Mouse (Mus musculus) bone marrow, adult 2 months (tissue): ENCODE measurements around the gene Ubap2. TPM values are rescaled to one million over a fixed set of nuclear protein-coding genes. Genes with fewer than 3 reads are reported as not detected.

Experiments used
- H3K27ac ChIP-seq: fragments of 200-500 bp; 2 replicates; pipeline ENCODE4 v1.5.1; 2012; ENCODE audit warnings: low read depth, mild to moderate bottlenecking, control low read depth, inconsistent platforms, low read length; ENCODE audit not compliant: control insufficient read depth, poor library complexity, insufficient read depth
- H3K4me1 ChIP-seq: fragments of 200-500 bp; 2 replicates; pipeline ENCODE4 v1.6.1; 2011; ENCODE audit warnings: low read length; ENCODE audit not compliant: control insufficient read depth, insufficient read depth
- H3K4me3 ChIP-seq: fragments of 200-500 bp; replicated peaks from 2 replicates; pipeline ENCODE3; 2011; ENCODE audit warnings: mild to moderate bottlenecking, low read depth, low read length, control low read depth; ENCODE audit not compliant: control insufficient read depth
- CTCF ChIP-seq: fragments of 200-500 bp; IDR thresholded peaks from 2 replicates; pipeline ENCODE4 v1.5.1; 2011; ENCODE audit warnings: low read length, control low read depth; ENCODE audit not compliant: control insufficient read depth, insufficient read depth
- POLR2A ChIP-seq: fragments of 200-500 bp; IDR thresholded peaks from 2 replicates; pipeline ENCODE4 v1.6.1; 2011; ENCODE audit warnings: low read depth, mild to moderate bottlenecking, control low read depth, low read length, borderline replicate concordance; ENCODE audit not compliant: control insufficient read depth
- WGBS: fragments of 180-500 bp; shearing (Covaris S2); methylation state at CpG from one replicate; pipeline ENCODE4 v1.1.7; 2018; 5-methylcytosine and 5-hydroxymethylcytosine counted together
- polyA plus RNA-seq: library from polyadenylated mRNA; stranded (reverse); fragments of >200 nt; gene quantifications from 2 replicates; pipeline ENCODE4 v1.2.4, GENCODE M21; 2011; ENCODE audit warnings: low replicate concordance; ENCODE audit not compliant: missing spikeins, insufficient read depth, insufficient read length

The Ubap2 gene
- 30.9 and 64.5 TPM in 2 replicates for polyA plus RNA-seq

DNA sequence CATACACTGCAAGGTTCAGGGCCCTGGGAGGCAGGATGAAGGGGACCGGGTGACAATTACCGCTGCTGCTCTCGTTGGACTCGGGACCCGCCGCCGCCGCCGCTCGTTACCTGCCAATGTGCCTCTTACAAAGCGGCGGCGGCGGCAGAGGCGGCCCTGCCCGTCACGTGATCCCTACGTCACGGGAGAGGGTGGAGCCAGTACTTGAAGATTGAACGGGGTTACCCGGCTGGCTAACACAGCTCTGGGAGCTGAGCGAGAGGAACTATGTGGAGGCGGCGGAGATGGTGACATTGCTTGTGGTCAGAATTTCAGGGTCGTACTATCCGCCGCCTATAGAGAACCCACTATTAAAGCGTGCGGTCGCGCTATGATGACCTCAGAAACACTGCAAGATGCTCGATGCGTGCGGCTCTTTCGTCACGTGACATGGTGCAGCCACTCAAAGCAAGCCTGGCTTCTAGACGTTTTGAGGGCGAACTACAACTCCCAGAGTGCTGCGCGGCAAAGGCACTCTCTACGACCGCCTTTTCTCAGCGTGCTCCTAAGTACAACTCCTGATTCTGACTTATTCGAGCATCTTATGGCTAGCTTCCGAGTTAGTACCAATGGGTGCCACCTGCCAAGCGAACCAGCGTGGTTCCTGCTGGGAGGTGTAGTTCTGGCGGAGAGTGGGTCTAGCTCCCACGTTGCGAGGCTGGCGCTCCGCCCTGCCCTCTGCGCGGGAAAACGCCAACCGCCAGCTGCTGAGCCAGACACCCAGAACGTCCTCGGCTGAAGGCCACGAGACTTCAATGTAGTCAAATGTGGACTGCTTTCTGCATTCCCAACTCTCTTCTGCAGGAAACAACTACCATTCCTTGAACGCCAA, at the start of gene Ubap2:
Gene Ubap2, minus strand, starts transcription at position 165 of the 871 bp plus-strand sequence.
- peak; percentile 72 for TF ChIP-seq POLR2A
- TF ChIP-seq CTCF = no peak
- peak within 1 kb of the TSS; percentile 94 for H3K4me3 ChIP-seq
- peaks cover 4% of the 10 kb centered on the region for H3K4me1 ChIP-seq
- peak within 1 kb of the TSS; percentile 82 for H3K27ac ChIP-seq
- under 1% methylated on average over 60 of the region's 60 CpGs for WGBS

GRCm38 (mm10) chr4:41320971-41321370, 46.0 kb upstream of the Ubap2 start:
- H3K4me1 ChIP-seq = peaks cover 1% of the 10 kb centered on the region; the same call in 1 of the 2 replicates
- no peak overlapping the region for H3K27ac ChIP-seq
- TF ChIP-seq CTCF = no peak
- TF ChIP-seq POLR2A = no peak
- no peak overlapping the region for H3K4me3 ChIP-seq
- WGBS = 79% methylated on average over 4 of the region's 4 CpGs

- WGBS = 70% methylated on average over 5 of the region's 5 CpGs
- no peak overlapping the region for H3K27ac ChIP-seq
- H3K4me3 ChIP-seq = no peak overlapping the region
- TF ChIP-seq POLR2A = no peak
- TF ChIP-seq CTCF = no peak
- peaks cover 3% of the 10 kb centered on the region; the same call in 1 of the 2 replicates for H3K4me1 ChIP-seq
These were observed 43.3 kb upstream of the Ubap2 start for GRCm38 (mm10) chr4:41318267-41318666.

GRCm38 (mm10) chr4:41315173-41315572, 40.2 kb upstream of the Ubap2 start:
- 69% methylated on average over 8 of the region's 8 CpGs for WGBS
- no peak for TF ChIP-seq POLR2A
- no peak for TF ChIP-seq CTCF
- peak overlapping the region; percentile 87 for H3K4me3 ChIP-seq
- peaks cover 7% of the 10 kb centered on the region; the same call in 1 of the 2 replicates for H3K4me1 ChIP-seq
- peak overlapping the region; percentile 98 for H3K27ac ChIP-seq

DNA sequence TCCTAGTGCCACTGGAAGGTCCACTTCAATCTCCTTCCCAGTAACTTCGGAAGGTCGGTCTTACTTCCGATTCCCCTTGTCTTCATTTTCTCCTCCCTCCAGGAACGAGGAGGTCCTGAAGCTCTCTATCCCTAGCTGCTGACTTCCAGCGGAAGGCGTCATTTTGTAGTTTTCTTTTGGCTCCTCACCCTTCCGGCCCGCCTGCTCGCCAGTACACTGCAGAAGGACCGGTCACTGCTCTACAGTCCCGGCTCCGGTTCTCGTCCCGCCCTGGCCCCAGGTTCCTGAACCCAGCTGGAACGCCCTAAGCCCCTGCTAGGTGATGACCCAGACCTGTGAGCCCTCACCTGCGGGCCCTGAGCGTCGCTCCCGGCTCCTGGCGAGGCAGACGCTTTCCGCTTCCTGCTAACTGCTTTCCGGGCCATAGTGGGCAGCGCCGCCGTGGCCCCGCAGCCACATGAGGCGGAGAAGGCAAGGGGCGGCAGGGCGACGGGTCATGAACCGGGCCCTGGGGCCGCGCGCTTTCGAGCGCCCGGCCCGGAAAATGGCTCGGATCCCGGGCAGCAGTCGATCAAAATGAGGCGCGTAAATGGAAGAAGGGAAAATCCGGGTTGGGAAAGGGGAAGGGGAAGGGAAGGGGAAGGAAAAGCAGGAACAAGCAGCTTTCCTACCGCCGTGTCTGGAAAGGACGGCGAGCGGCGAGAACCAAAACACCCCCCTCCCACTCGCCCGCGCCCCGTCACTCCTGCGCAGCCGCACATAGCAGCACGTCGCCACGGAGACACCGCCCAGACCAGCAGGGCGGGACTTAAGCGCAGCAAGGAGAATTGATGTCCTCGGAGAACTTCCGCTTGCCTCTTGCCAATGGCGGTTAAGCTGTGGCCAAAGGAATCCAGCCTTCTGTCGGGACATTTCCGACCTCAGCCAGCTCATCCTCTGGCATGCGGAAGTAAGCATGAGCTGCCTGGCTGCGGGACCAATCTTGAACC, 39.5 kb upstream of the Ubap2 start, which contains the start of gene Dcaf12:
Gene Dcaf12, minus strand, starts transcription at position 749 of the 989 bp plus-strand sequence.
- H3K27ac ChIP-seq = peak within 1 kb of the TSS; percentile 98
- peak; percentile 87 for TF ChIP-seq POLR2A
- no peak for TF ChIP-seq CTCF
- WGBS = under 1% methylated on average over 70 of the region's 70 CpGs
- peaks cover 7% of the 10 kb centered on the region; the same call in 1 of the 2 replicates for H3K4me1 ChIP-seq
- H3K4me3 ChIP-seq = peak within 1 kb of the TSS; percentile 87

- TF ChIP-seq CTCF (no peak), POLR2A (no peak)
- Histone ChIP-seq H3K4me3 (peak overlapping the region; percentile 87), H3K4me1 (peaks cover 8% of the 10 kb centered on the region; the same call in 1 of the 2 replicates), H3K27ac (peak overlapping the region; percentile 98)
- 18% methylated on average over 14 of the region's 14 CpGs for WGBS
These were observed 38.8 kb upstream of the Ubap2 start for GRCm38 (mm10) chr4:41313722-41314121.

- H3K4me3 ChIP-seq = peak overlapping the region; percentile 51
- WGBS = 21% methylated on average over 9 of the region's 9 CpGs
- peak overlapping the region; percentile 66; the same call in 1 of the 2 replicates for H3K27ac ChIP-seq
- TF ChIP-seq POLR2A = no peak
- TF ChIP-seq CTCF = no peak
- H3K4me1 ChIP-seq = peaks cover 11% of the 10 kb centered on the region; the same call in 1 of the 2 replicates
These were observed 35.9 kb upstream of the Ubap2 start for GRCm38 (mm10) chr4:41310567-41311563.
